Mouse (Mus musculus): ENCODE measurements around the gene Pax5. TPM values are rescaled to one million over a fixed set of nuclear protein-coding genes. Genes with fewer than 3 reads are reported as not detected.

Gene Pax5
- polyA plus RNA-seq, 1 experiment from 2014 or later, result 0.54 TPM

- Histone ChIP-seq H3K9ac (ENCODE audit: low read depth, low read length) (no peak overlapping the region), H3K36me3 (ENCODE audit: control insufficient read depth, insufficient read depth) (no peaks in the 10 kb centered on the region), H3K4me2 (ENCODE audit: low read depth, low read length) (no peak overlapping the region), H3K9me3 (replicated peaks; ENCODE audit: control insufficient read depth, low read length) (no peaks in the 10 kb centered on the region), H3K27ac (ENCODE audit: low read length) (no peak overlapping the region), H3K27me3 (ENCODE audit: control insufficient read depth, insufficient read depth, low read depth, low read length) (peaks cover 98% of the 10 kb centered on the region), H3K4me1 (ENCODE audit: control insufficient read depth, low read depth, low read length) (no peaks in the 10 kb centered on the region), H3K4me3 (ENCODE audit: low read depth, low read length) (no peak overlapping the region)
- no peak for ATAC-seq (ENCODE audit: low read depth)
Observed at GRCm38 (mm10) chr4:44709091-44709695, 1.1 kb downstream of the Pax5 start.

GRCm38 (mm10) chr4:44708311-44708710 is 2.0 kb downstream of the Pax5 start:
- Histone ChIP-seq H3K4me3 (ENCODE audit: low read depth, low read length) (no peak overlapping the region), H3K9me3 (replicated peaks; ENCODE audit: control insufficient read depth, low read length) (no peaks in the 10 kb centered on the region), H3K4me2 (ENCODE audit: low read depth, low read length) (no peak overlapping the region), H3K9ac (ENCODE audit: low read depth, low read length) (no peak overlapping the region), H3K27ac (ENCODE audit: low read length) (no peak overlapping the region), H3K36me3 (ENCODE audit: control insufficient read depth, insufficient read depth) (no peaks in the 10 kb centered on the region), H3K27me3 (ENCODE audit: control insufficient read depth, insufficient read depth, low read depth, low read length) (peaks cover 98% of the 10 kb centered on the region), H3K4me1 (ENCODE audit: control insufficient read depth, low read depth, low read length) (no peaks in the 10 kb centered on the region; the same call in 1 of the 2 replicates)
- 43% methylated on average over 8 of the region's 8 CpGs for WGBS (ENCODE audit: insufficient replicate concordance)
- ATAC-seq (ENCODE audit: low read depth), result no peak

GRCm38 (mm10) chr4:44706865-44707264 is 3.4 kb downstream of the Pax5 start:
- no peak for ATAC-seq (ENCODE audit: low read depth)
- 30% methylated on average over 1 of the region's 1 CpGs for WGBS (ENCODE audit: insufficient replicate concordance)
- no peak overlapping the region for H3K4me3 ChIP-seq (ENCODE audit: low read depth, low read length)
- H3K27ac ChIP-seq (ENCODE audit: low read length), result no peak overlapping the region
- H3K4me1 ChIP-seq (ENCODE audit: control insufficient read depth, low read depth, low read length), result no peaks in the 10 kb centered on the region; the same call in 1 of the 2 replicates
- no peaks in the 10 kb centered on the region for H3K36me3 ChIP-seq (ENCODE audit: control insufficient read depth, insufficient read depth)
- no peak overlapping the region for H3K4me2 ChIP-seq (ENCODE audit: low read depth, low read length)
- peaks cover 98% of the 10 kb centered on the region for H3K27me3 ChIP-seq (ENCODE audit: control insufficient read depth, insufficient read depth, low read depth, low read length)
- no peak overlapping the region for H3K9ac ChIP-seq (ENCODE audit: low read depth, low read length)
- H3K9me3 ChIP-seq (replicated peaks; ENCODE audit: control insufficient read depth, low read length), result no peaks in the 10 kb centered on the region

- Histone ChIP-seq H3K4me3 (ENCODE audit: low read depth, low read length) (no peak overlapping the region), H3K4me2 (ENCODE audit: low read depth, low read length) (no peak overlapping the region), H3K9ac (ENCODE audit: low read depth, low read length) (no peak overlapping the region), H3K27ac (ENCODE audit: low read length) (no peak overlapping the region), H3K4me1 (ENCODE audit: control insufficient read depth, low read depth, low read length) (no peaks in the 10 kb centered on the region; the same call in 1 of the 2 replicates), H3K36me3 (ENCODE audit: control insufficient read depth, insufficient read depth) (no peaks in the 10 kb centered on the region), H3K27me3 (ENCODE audit: control insufficient read depth, insufficient read depth, low read depth, low read length) (peaks cover 96% of the 10 kb centered on the region), H3K9me3 (replicated peaks; ENCODE audit: control insufficient read depth, low read length) (no peaks in the 10 kb centered on the region)
- ATAC-seq (ENCODE audit: low read depth), result no peak
- WGBS (ENCODE audit: insufficient replicate concordance), result 5% methylated on average over 7 of the region's 7 CpGs
Observed at GRCm38 (mm10) chr4:44705967-44706366, 4.3 kb downstream of the Pax5 start.

GRCm38 (mm10) chr4:44705151-44705550 is 5.1 kb downstream of the Pax5 start:
- no peak overlapping the region for H3K4me3 ChIP-seq (ENCODE audit: low read depth, low read length)
- H3K27ac ChIP-seq (ENCODE audit: low read length), result no peak overlapping the region
- 2% methylated on average over 3 of the region's 3 CpGs for WGBS (ENCODE audit: insufficient replicate concordance)

GRCm38 (mm10) chr4:44704369-44704745 is 5.9 kb downstream of the Pax5 start:
- H3K27me3 ChIP-seq (ENCODE audit: control insufficient read depth, insufficient read depth, low read depth, low read length), result peaks cover 95% of the 10 kb centered on the region
- H3K9ac ChIP-seq (ENCODE audit: low read depth, low read length), result no peak overlapping the region
- peak overlapping the region; percentile 52 for H3K4me3 ChIP-seq (ENCODE audit: low read depth, low read length)
- no peaks in the 10 kb centered on the region for H3K36me3 ChIP-seq (ENCODE audit: control insufficient read depth, insufficient read depth)
- H3K4me1 ChIP-seq (ENCODE audit: control insufficient read depth, low read depth, low read length), result no peaks in the 10 kb centered on the region; the same call in 1 of the 2 replicates
- no peaks in the 10 kb centered on the region for H3K9me3 ChIP-seq (replicated peaks; ENCODE audit: control insufficient read depth, low read length)
- peak; percentile 94 for ATAC-seq (ENCODE audit: low read depth)
- peak overlapping the region; percentile 53 for H3K4me2 ChIP-seq (ENCODE audit: low read depth, low read length)
- H3K27ac ChIP-seq (ENCODE audit: low read length), result no peak overlapping the region
- 0% methylated on average over 38 of the region's 38 CpGs for WGBS (ENCODE audit: insufficient replicate concordance)

More at GRCm38 (mm10) chr4:44705151-44705550, 5.1 kb downstream of the Pax5 start:
- Histone ChIP-seq H3K9ac (ENCODE audit: low read depth, low read length) (no peak overlapping the region), H3K9me3 (replicated peaks; ENCODE audit: control insufficient read depth, low read length) (no peaks in the 10 kb centered on the region), H3K27me3 (ENCODE audit: control insufficient read depth, insufficient read depth, low read depth, low read length) (peaks cover 98% of the 10 kb centered on the region), H3K36me3 (ENCODE audit: control insufficient read depth, insufficient read depth) (no peaks in the 10 kb centered on the region), H3K4me1 (ENCODE audit: control insufficient read depth, low read depth, low read length) (no peaks in the 10 kb centered on the region; the same call in 1 of the 2 replicates), H3K4me2 (ENCODE audit: low read depth, low read length) (no peak overlapping the region)
- ATAC-seq (ENCODE audit: low read depth), result no peak

GRCm38 (mm10) chr4:44703686-44704368 is 6.5 kb downstream of the Pax5 start:
- H3K27me3 ChIP-seq (ENCODE audit: control insufficient read depth, insufficient read depth, low read depth, low read length), result peaks cover 90% of the 10 kb centered on the region
- no peaks in the 10 kb centered on the region; the same call in 1 of the 2 replicates for H3K4me1 ChIP-seq (ENCODE audit: control insufficient read depth, low read depth, low read length)
- peak overlapping the region; percentile 53 for H3K4me2 ChIP-seq (ENCODE audit: low read depth, low read length)
- peak overlapping the region; percentile 52 for H3K4me3 ChIP-seq (ENCODE audit: low read depth, low read length)
- ATAC-seq (ENCODE audit: low read depth), result 0 out of 2 replicates have a peak, but pooled peaks have one; percentile 4
- no peaks in the 10 kb centered on the region for H3K9me3 ChIP-seq (replicated peaks; ENCODE audit: control insufficient read depth, low read length)
- no peaks in the 10 kb centered on the region for H3K36me3 ChIP-seq (ENCODE audit: control insufficient read depth, insufficient read depth)
- no peak overlapping the region for H3K27ac ChIP-seq (ENCODE audit: low read length)
- H3K9ac ChIP-seq (ENCODE audit: low read depth, low read length), result no peak overlapping the region
- under 1% methylated on average over 66 of the region's 66 CpGs for WGBS (ENCODE audit: insufficient replicate concordance)

- Histone ChIP-seq H3K4me2 (ENCODE audit: low read depth, low read length) (no peak overlapping the region), H3K36me3 (ENCODE audit: control insufficient read depth, insufficient read depth) (no peaks in the 10 kb centered on the region), H3K27ac (ENCODE audit: low read length) (no peak overlapping the region), H3K27me3 (ENCODE audit: control insufficient read depth, insufficient read depth, low read depth, low read length) (peaks cover 89% of the 10 kb centered on the region), H3K4me3 (ENCODE audit: low read depth, low read length) (peak overlapping the region; percentile 52), H3K4me1 (ENCODE audit: control insufficient read depth, low read depth, low read length) (no peaks in the 10 kb centered on the region; the same call in 1 of the 2 replicates), H3K9me3 (replicated peaks; ENCODE audit: control insufficient read depth, low read length) (no peaks in the 10 kb centered on the region), H3K9ac (ENCODE audit: low read depth, low read length) (no peak overlapping the region)
- no peak for ATAC-seq (ENCODE audit: low read depth)
- 2% methylated on average over 58 of the region's 58 CpGs for WGBS (ENCODE audit: insufficient replicate concordance)
Observed at GRCm38 (mm10) chr4:44702891-44703685, 7.2 kb downstream of the Pax5 start.
